Mouse (Mus musculus) brown adipose tissue, adult 24 weeks (tissue): ENCODE data around the gene Zfpm1. TPM values are rescaled to one million over a fixed set of nuclear protein-coding genes. Genes with fewer than 3 reads are reported as not detected.

ENCODE experiments used
- H3K27ac ChIP-seq: fragments of 200-500 bp; replicated peaks from 2 replicates; pipeline ENCODE4 v1.5.1; 2012; ENCODE audit warnings: low read depth, mild to moderate bottlenecking, low read length
- H3K4me1 ChIP-seq: fragments of 200-500 bp; 2 replicates; pipeline ENCODE4 v1.6.1; 2012; ENCODE audit warnings: low read length, mixed read lengths; ENCODE audit not compliant: control insufficient read depth, insufficient read depth, insufficient read length
- H3K4me3 ChIP-seq: fragments of 200-500 bp; 2 replicates; pipeline ENCODE4 v1.5.1; 2012; ENCODE audit warnings: low read depth, mild to moderate bottlenecking, low read length, moderate library complexity; ENCODE audit not compliant: insufficient read depth
- polyA plus RNA-seq: library from polyadenylated mRNA; stranded (reverse); fragments of >200 nt; gene quantifications from 2 replicates; pipeline ENCODE4 v1.2.4, GENCODE M21; 2012; ENCODE audit not compliant: missing spikeins, insufficient read depth, insufficient read length

Gene Zfpm1
- polyA plus RNA-seq, 1 experiment: 3.4 TPM

- Histone ChIP-seq H3K4me3 (no peak overlapping the region), H3K27ac (no peak overlapping the region), H3K4me1 (peaks cover 8% of the 10 kb centered on the region)
Measured at GRCm38 (mm10) chr8:122265522-122265921, 16.4 kb upstream of the Zfpm1 start.

- H3K27ac ChIP-seq: no peak overlapping the region
- H3K4me1 ChIP-seq: peaks cover 8% of the 10 kb centered on the region
- H3K4me3 ChIP-seq: no peak overlapping the region
Measured at GRCm38 (mm10) chr8:122266867-122267266, 15.1 kb upstream of the Zfpm1 start.

GRCm38 (mm10) chr8:122268861-122269260 lies 13.1 kb upstream of the Zfpm1 start:
- Histone ChIP-seq H3K4me1 (peaks cover 8% of the 10 kb centered on the region), H3K4me3 (peak overlapping the region; percentile 54), H3K27ac (no peak overlapping the region)

GRCm38 (mm10) chr8:122269404-122269803 lies 12.5 kb upstream of the Zfpm1 start:
- H3K4me3 ChIP-seq: peak overlapping the region; percentile 54
- peaks cover 4% of the 10 kb centered on the region; the same call in 1 of the 2 replicates for H3K4me1 ChIP-seq
- no peak overlapping the region for H3K27ac ChIP-seq

GRCm38 (mm10) chr8:122270555-122270954 lies 11.4 kb upstream of the Zfpm1 start:
- H3K27ac ChIP-seq: no peak overlapping the region
- H3K4me1 ChIP-seq: no peaks in the 10 kb centered on the region; the same call in 1 of the 2 replicates
- H3K4me3 ChIP-seq: no peak overlapping the region

GRCm38 (mm10) chr8:122273152-122273551 lies 8.8 kb upstream of the Zfpm1 start:
- Histone ChIP-seq H3K4me3 (no peak overlapping the region), H3K4me1 (peaks cover 9% of the 10 kb centered on the region), H3K27ac (no peak overlapping the region)

GRCm38 (mm10) chr8:122273826-122274225 lies 8.1 kb upstream of the Zfpm1 start:
- no peak overlapping the region for H3K4me3 ChIP-seq
- peaks cover 9% of the 10 kb centered on the region for H3K4me1 ChIP-seq
- H3K27ac ChIP-seq: no peak overlapping the region

GRCm38 (mm10) chr8:122274651-122275391 lies 7.1 kb upstream of the Zfpm1 start:
- no peak overlapping the region for H3K27ac ChIP-seq
- H3K4me3 ChIP-seq: no peak overlapping the region
- H3K4me1 ChIP-seq: peaks cover 9% of the 10 kb centered on the region

GRCm38 (mm10) chr8:122276308-122276707 lies 5.6 kb upstream of the Zfpm1 start:
- H3K4me1 ChIP-seq: peaks cover 13% of the 10 kb centered on the region
- no peak overlapping the region for H3K27ac ChIP-seq
- no peak overlapping the region for H3K4me3 ChIP-seq

- Histone ChIP-seq H3K4me1 (peaks cover 13% of the 10 kb centered on the region), H3K27ac (peak overlapping the region; percentile 53), H3K4me3 (no peak overlapping the region)
Measured at GRCm38 (mm10) chr8:122277204-122277995, 4.5 kb upstream of the Zfpm1 start.

- Histone ChIP-seq H3K27ac (no peak overlapping the region), H3K4me3 (no peak overlapping the region), H3K4me1 (peaks cover 13% of the 10 kb centered on the region)
Measured at GRCm38 (mm10) chr8:122280156-122280555, 1.8 kb upstream of the Zfpm1 start.

- peak overlapping the region; percentile 55 for H3K4me3 ChIP-seq
- peak overlapping the region; percentile 61 for H3K27ac ChIP-seq
- H3K4me1 ChIP-seq: peaks cover 15% of the 10 kb centered on the region
Measured at GRCm38 (mm10) chr8:122280588-122281316, 1.2 kb upstream of the Zfpm1 start.

GRCm38 (mm10) chr8:122281317-122282034 lies 465 bp upstream of the Zfpm1 start:
- Histone ChIP-seq H3K4me3 (peak overlapping the region; percentile 59), H3K27ac (peak overlapping the region; percentile 66), H3K4me1 (peaks cover 15% of the 10 kb centered on the region)

- peaks cover 9% of the 10 kb centered on the region for H3K4me1 ChIP-seq
- H3K4me3 ChIP-seq: peak overlapping the region; percentile 74
- H3K27ac ChIP-seq: peak overlapping the region; percentile 80
Measured at GRCm38 (mm10) chr8:122282501-122283355, 787 bp downstream of the Zfpm1 start.
